Mouse (Mus musculus) embryo, embryonic 11.5 days (tissue): ENCODE measurements around the gene Vmn1r21.
"Not testable (repeated sequence)": the region's sequence is repeated elsewhere in the genome, so short reads cannot be mapped to it uniquely, and the experiment has no call there.

ENCODE experiments used
- DNase-seq: peaks from one replicate; pipeline ENCODE4 v3.0.0-alpha.2; 2012; ENCODE audit warnings: low read depth, low spot score

Gene Vmn1r21

GRCm38 (mm10) chr6:57850286-57850685, at the start of gene Vmn1r21:
TSS of gene Vmn1r21 (minus strand) at chr6:57850343.
- DNase-seq = no peak

GRCm38 (mm10) chr6:57859043-57860042, 9.2 kb upstream of the Vmn1r21 start:
- DNase-seq = peak; percentile 22

GRCm38 (mm10) chr6:57851177-57851576, 1.0 kb upstream of the Vmn1r21 start:
- DNase-seq = not testable (repeated sequence)

- no peak for DNase-seq
Observed at GRCm38 (mm10) chr6:57839693-57840408, 10.3 kb downstream of the Vmn1r21 start.

GRCm38 (mm10) chr6:57825259-57825715, 24.9 kb downstream of the Vmn1r21 start:
- DNase-seq = no peak

- peak; percentile 70 for DNase-seq
Observed at GRCm38 (mm10) chr6:57824422-57825258, 25.5 kb downstream of the Vmn1r21 start, which contains the start of gene Vopp1. TSS of gene Vopp1 (minus strand) at chr6:57825159.

GRCm38 (mm10) chr6:57823461-57823860, 26.7 kb downstream of the Vmn1r21 start:
- no peak for DNase-seq

- DNase-seq = peak; percentile 48
Observed at GRCm38 (mm10) chr6:57822648-57823410, 27.3 kb downstream of the Vmn1r21 start.

GRCm38 (mm10) chr6:57814436-57814940, 35.7 kb downstream of the Vmn1r21 start:
- DNase-seq = no peak

- DNase-seq = no peak
Observed at GRCm38 (mm10) chr6:57811748-57812730, 38.1 kb downstream of the Vmn1r21 start.

GRCm38 (mm10) chr6:57805218-57806069, 44.7 kb downstream of the Vmn1r21 start:
- DNase-seq = no peak

- no peak for DNase-seq
Observed at GRCm38 (mm10) chr6:57803130-57803529, 47.0 kb downstream of the Vmn1r21 start.

- no peak for DNase-seq
Observed at GRCm38 (mm10) chr6:57798986-57799385, 51.2 kb downstream of the Vmn1r21 start.

- DNase-seq = no peak
Observed at GRCm38 (mm10) chr6:57796853-57797423, 53.2 kb downstream of the Vmn1r21 start.

- no peak for DNase-seq
Observed at GRCm38 (mm10) chr6:57795835-57796234, 54.3 kb downstream of the Vmn1r21 start.
